Mouse (Mus musculus): ENCODE results near the gene Clybl.

DNA sequence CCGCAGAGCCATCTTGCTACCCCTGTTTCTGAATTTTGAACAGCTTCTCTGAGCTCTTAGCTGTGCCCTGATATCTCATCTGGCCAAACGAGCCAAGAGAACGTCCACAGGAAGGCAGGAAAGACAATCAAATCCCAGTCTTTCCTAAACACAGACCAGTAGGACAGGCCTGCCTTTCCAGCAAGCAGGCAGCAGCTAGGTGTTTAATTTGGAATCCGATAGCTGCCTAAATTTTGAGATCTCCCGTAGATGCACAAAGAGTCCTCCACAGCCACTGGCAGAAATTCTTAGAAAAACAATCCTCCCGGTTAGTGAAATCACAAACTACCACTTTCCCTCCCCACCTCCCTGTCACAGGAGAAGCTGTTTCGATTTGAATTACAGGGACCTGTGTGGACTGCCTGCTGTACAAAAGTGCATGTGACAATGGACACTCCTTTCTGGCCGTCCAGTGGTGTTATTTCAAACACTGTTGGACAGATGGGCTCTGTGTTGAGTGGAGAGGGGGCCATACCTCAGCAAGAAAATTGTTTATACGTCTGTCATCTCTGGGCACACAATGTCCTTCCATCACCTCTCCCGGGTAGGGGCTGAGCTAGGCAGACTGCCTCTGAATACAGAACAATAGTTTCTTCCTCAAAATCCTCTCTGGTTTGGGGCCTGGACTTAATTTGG lies 245.2 kb downstream of the Clybl start:
- TF ChIP-seq POLR2A (IDR thresholded peaks at IDR 0.05; ENCODE audit: low read depth, low read length): no peak
- no peak for TF ChIP-seq KAT2A (IDR thresholded peaks at IDR 0.05; ENCODE audit: insufficient replicate concordance, low read length)
- TF ChIP-seq SMC3 (IDR thresholded peaks at IDR 0.05; ENCODE audit: low read depth, low read length): no peak
- no peak for TF ChIP-seq CTCF (conservative IDR thresholded peaks at IDR 0.05 in 1 of 2, IDR thresholded peaks at IDR 0.05 in 1 of 2; ENCODE audit: low read depth in 2 of 2, low read length in 2 of 2)
- TF ChIP-seq USF1 (IDR thresholded peaks at IDR 0.05; ENCODE audit: low read depth, low read length): no peak
- TF ChIP-seq POLR2AphosphoS2 (IDR thresholded peaks at IDR 0.05; ENCODE audit: low read depth, low read length): no peak
- no peak for TF ChIP-seq MAX (IDR thresholded peaks at IDR 0.05; ENCODE audit: low read length)
- TF ChIP-seq BHLHE40 (IDR thresholded peaks at IDR 0.05; ENCODE audit: low read depth, low read length): no peak
- no peak for TF ChIP-seq ETS1 (conservative IDR thresholded peaks at IDR 0.05; ENCODE audit: low read depth, low read length)

Measured in CH12.LX (cell line).